8 mouse cellular contexts compared by ENCODE assay signal in genomic region chr13:98222848-98223247, GRCm38 (mm10). TPM values are rescaled to one million over a fixed set of nuclear protein-coding genes. Genes with fewer than 3 reads are reported as not detected.
DNase-seq lines count a peak whose midpoint lies in the region; ATAC-seq and TF ChIP-seq lines count a peak whose summit lies in the region.

No protein-coding gene starts in this region.

- H3K4me3 ChIP-seq in thymus, adult 2 months (ENCODE audit: control insufficient read depth, insufficient read depth, low read length): no peak overlapping the region
- no peak overlapping the region for H3K4me3 ChIP-seq in midbrain, embryonic 16.5 days (ENCODE audit: low read depth, low read length)

- ATAC-seq in CD4-positive, CD25-positive, alpha-beta regulatory T cell, adult 4 months: no peak
- ATAC-seq in midbrain, embryonic 16.5 days: 0 out of 2 replicates have a peak, but pooled peaks have one; percentile 62

- peak; percentile 28 for DNase-seq in CD4-positive, CD25-positive, alpha-beta regulatory T cell, adult 2 months (ENCODE audit: low read depth, low spot score)
- peak; percentile 3 for DNase-seq in thymus, adult 2 months
- no peak for DNase-seq in thymus, postnatal 36 days
- peak; percentile 23 for DNase-seq in gastrocnemius, postnatal 14 days
- peak; percentile 47 for DNase-seq in kidney, postnatal 14 days
- no peak for DNase-seq in urinary bladder, postnatal 4 days (ENCODE audit: low spot score in 2 of 2)

- 37% methylated on average over 12 of the region's 12 CpGs for WGBS in thymus, adult 2 months
- 30% methylated on average over 12 of the region's 12 CpGs for WGBS in midbrain, embryonic 16.5 days

- peak overlapping the region; percentile 30; the same call in 1 of the 2 replicates for H3K9ac ChIP-seq in midbrain, embryonic 16.5 days (ENCODE audit: low read depth, low read length)

- TF ChIP-seq CTCF in thymus, adult 2 months (IDR thresholded peaks at IDR 0.05; ENCODE audit: borderline replicate concordance, control insufficient read depth, extremely low read depth, insufficient read depth, low read length, poor library complexity): peak; percentile 71; the same call in 1 of the 2 replicates

- no peak overlapping the region for H3K27ac ChIP-seq in thymus, adult 2 months (ENCODE audit: control insufficient read depth, insufficient read depth, low read length)
- no peak overlapping the region for H3K27ac ChIP-seq in midbrain, embryonic 16.5 days (ENCODE audit: low read length)

- H3K4me1 ChIP-seq in thymus, adult 2 months (replicated peaks; ENCODE audit: control insufficient read depth, insufficient read depth, low read length): no peaks in the 10 kb centered on the region
- H3K4me1 ChIP-seq in midbrain, embryonic 16.5 days (ENCODE audit: control insufficient read depth, insufficient read depth, low read length): no peaks in the 10 kb centered on the region

- H3K9me3 ChIP-seq in midbrain, embryonic 16.5 days (replicated peaks; ENCODE audit: control insufficient read depth, low read length, poor library complexity, severe bottlenecking): no peaks in the 10 kb centered on the region

- H3K36me3 ChIP-seq in thymus, adult 2 months (ENCODE audit: control insufficient read depth, insufficient read depth, low read length): no peaks in the 10 kb centered on the region
- no peaks in the 10 kb centered on the region for H3K36me3 ChIP-seq in midbrain, embryonic 16.5 days (ENCODE audit: control insufficient read depth, insufficient read depth, low read length)

- no peaks in the 10 kb centered on the region for H3K27me3 ChIP-seq in thymus, adult 2 months (ENCODE audit: control insufficient read depth, insufficient read depth, low read length)
- H3K27me3 ChIP-seq in midbrain, embryonic 16.5 days (ENCODE audit: control insufficient read depth, insufficient read depth, low read depth, low read length): no peaks in the 10 kb centered on the region

- intact Hi-C loops in gastrocnemius, postnatal 14 days (cut with DNase I; ENCODE audit: low total_unique reads): loop anchor here (5.0 kb wide), 1 partner anchor 191 kb away; no protein-coding TSS in a partner anchor

- TF ChIP-seq POLR2A in thymus, adult 2 months (IDR thresholded peaks at IDR 0.05; ENCODE audit: control insufficient read depth, extremely low read depth, insufficient read depth, low read length, poor library complexity): no peak

- peak overlapping the region; percentile 31; the same call in 1 of the 2 replicates for H3K4me2 ChIP-seq in midbrain, embryonic 16.5 days (ENCODE audit: low read length)

RNA-seq across cellular contexts. Expression of gene Arhgef28, which starts 16.6 kb away (rescaled TPM):
- under 1 TPM in 1 of 2 experiments, not detected in 1; 0.47 TPM for polyA plus RNA-seq in CD4-positive, CD25-positive, alpha-beta regulatory T cell, adult 4 months (2017; shearing (Covaris generic))
- 1.7 and 2.0 TPM in 2 replicates for polyA plus RNA-seq in thymus, adult 2 months (2012; rRNA removed)
- total RNA-seq in gastrocnemius, postnatal 14 days (2021): 1 to 10 TPM; 3.8 to 4.6 TPM
- 33.3 and 35.1 TPM in 2 replicates for polyA plus RNA-seq in midbrain, embryonic 16.5 days (2015; fragmentation: Nextera tagmentation; extraction: Ambion mirVana)

RNA-seq across cellular contexts. Expression of gene Utp15, which starts 40.0 kb away (rescaled TPM):
- 10 to 100 TPM; 22.6 to 26.6 TPM for polyA plus RNA-seq in CD4-positive, CD25-positive, alpha-beta regulatory T cell, adult 4 months (2017; shearing (Covaris generic))
- polyA plus RNA-seq in thymus, adult 2 months (2012; rRNA removed): 11.3 and 12.9 TPM in 2 replicates
- 1 to 10 TPM; 3.6 to 4.5 TPM for total RNA-seq in gastrocnemius, postnatal 14 days (2021)
- 33.2 and 34.7 TPM in 2 replicates for polyA plus RNA-seq in midbrain, embryonic 16.5 days (2015; fragmentation: Nextera tagmentation; extraction: Ambion mirVana)

RNA-seq across cellular contexts. Expression of gene Ankra2, which starts 40.0 kb away (rescaled TPM):
- 10 to 100 TPM; 21.3 to 24.5 TPM for polyA plus RNA-seq in CD4-positive, CD25-positive, alpha-beta regulatory T cell, adult 4 months (2017; shearing (Covaris generic))
- 15.3 and 18.9 TPM in 2 replicates for polyA plus RNA-seq in thymus, adult 2 months (2012; rRNA removed)
- 10 to 100 TPM; 13.4 to 14.2 TPM for total RNA-seq in gastrocnemius, postnatal 14 days (2021)
- 76.0 and 88.0 TPM in 2 replicates for polyA plus RNA-seq in midbrain, embryonic 16.5 days (2015; fragmentation: Nextera tagmentation; extraction: Ambion mirVana)

RNA-seq across cellular contexts. Expression of gene Gm21976, which starts 56.8 kb away (rescaled TPM):
- polyA plus RNA-seq in CD4-positive, CD25-positive, alpha-beta regulatory T cell, adult 4 months (2017; shearing (Covaris generic)): not detected
- polyA plus RNA-seq in thymus, adult 2 months (2012; rRNA removed): 0.34 TPM in 1 of 2 replicates, not detected in the other
- not detected for total RNA-seq in gastrocnemius, postnatal 14 days (2021)
- polyA plus RNA-seq in midbrain, embryonic 16.5 days (2015; fragmentation: Nextera tagmentation; extraction: Ambion mirVana): not detected in 2 replicates

Comparison
In these comparisons a context has a peak if more than half of its experiments do, and no peak if none do; other contexts are left out.
1. DNase-seq: peak in CD4-positive, CD25-positive, alpha-beta regulatory T cell, adult 2 months (single experiment), thymus, adult 2 months (single experiment), gastrocnemius, postnatal 14 days (single experiment) and kidney, postnatal 14 days (single experiment); none in thymus, postnatal 36 days (0 of 2) and urinary bladder, postnatal 4 days (0 of 2).
2. RNA of gene Arhgef28, which starts 16.6 kb away (polyA plus RNA-seq): 33.3 to 35.1 TPM in midbrain, embryonic 16.5 days; 1.7 to 2.0 TPM in thymus, adult 2 months and 0.47 TPM in CD4-positive, CD25-positive, alpha-beta regulatory T cell, adult 4 months; every median in the first group is over 10 times any median in the second.